Mouse (Mus musculus): ENCODE measurements around the gene Gdpd5. TPM values are rescaled to one million over a fixed set of nuclear protein-coding genes. Genes with fewer than 3 reads are reported as not detected.

Gdpd5 gene
- polyA plus RNA-seq (2017; shearing (Covaris generic)) = 10 to 100 TPM in 1 of 2 experiments, 1 to 10 TPM in 1; 8.4 to 28.4 TPM

DNA sequence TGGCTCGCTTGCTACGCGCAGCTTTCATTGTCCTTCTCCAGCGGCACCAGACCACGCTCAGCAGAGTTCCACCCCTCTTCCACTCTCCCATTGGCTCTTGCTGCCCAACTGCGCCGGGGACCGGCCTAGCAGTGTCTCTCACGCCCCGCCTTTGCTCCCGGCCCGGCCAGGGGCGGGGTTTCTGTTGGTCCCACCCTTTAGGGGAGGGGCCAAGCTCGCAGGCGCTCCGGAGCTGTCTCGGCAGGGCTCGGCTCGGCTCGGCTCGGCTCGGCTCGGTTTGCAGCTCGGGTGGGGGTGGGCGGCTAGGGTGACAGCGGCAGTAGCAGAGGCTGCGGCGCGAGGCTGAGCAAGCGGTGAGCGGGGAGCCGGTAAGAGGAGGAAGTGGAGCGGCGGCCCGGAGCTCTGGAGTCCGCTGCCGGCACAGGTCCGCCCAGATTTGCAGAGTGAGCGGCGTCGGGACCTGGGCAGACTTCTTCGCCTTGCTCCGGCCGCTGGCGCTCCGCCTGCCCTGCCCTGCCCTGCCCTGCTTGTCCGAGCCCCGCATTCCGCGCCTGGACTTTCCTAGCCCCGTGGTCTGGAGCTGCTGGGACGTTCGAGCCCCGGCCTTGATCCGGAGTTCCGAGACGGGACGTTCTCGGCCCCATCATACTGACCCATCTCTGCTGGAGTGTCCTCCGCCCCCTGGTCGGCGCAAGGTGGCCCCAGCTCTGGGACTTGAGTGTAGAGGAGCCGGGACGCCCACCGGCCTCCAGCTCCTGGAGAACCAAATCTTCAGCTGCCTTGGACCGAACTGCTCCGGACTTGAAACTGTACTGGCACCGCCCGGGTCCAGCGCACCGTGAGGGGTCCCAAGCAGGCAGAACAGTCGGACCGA, at the start of gene Gdpd5:
Gene Gdpd5 (plus strand): TSS at position 201 of the 874 bp plus-strand sequence.

DNA sequence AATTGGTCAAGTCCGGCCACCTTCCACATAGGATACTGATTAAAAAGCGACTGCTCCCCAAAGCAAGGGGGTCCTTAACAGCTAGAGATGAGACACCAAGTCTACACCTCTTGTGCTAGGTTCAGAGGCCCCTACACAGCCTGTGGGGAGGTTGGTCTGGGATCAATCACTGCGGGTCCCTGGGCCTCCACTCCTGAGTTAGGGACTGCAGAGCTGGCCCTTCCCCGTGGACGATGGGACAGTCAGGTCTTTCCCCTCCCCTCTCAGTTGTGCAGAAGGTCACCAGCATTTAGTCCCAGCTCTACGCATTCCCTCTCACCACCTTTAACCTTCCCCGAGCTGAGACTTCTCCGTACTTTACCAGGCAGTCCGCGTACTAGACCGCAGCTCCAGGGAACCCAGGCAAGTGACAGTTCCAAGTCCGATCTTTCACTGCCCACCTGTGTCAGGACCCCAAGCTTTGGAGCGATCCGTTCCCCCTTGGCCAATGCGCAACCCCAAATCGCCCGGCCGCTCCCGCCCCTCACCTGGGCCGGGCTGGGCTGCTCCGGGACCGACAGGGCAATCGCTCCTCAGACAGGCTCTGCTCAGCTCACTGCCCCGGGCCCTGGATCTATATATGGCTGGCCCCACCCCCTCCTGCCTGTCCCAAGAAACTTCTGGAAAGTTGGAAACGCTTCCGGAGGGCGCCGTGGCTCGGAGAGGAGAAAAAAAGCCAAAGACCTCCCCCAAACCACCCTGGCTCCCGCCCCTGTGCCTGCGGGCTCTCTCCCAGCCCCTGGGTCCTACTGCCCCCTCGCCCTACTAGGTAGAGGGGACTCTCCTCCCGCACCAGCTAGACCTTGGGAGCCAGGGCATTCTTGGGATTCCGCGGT, 28.5 kb upstream of the Gdpd5 start, which contains the start of gene Serpinh1:
Gene Serpinh1 (minus strand): TSS at position 714 of the 875 bp plus-strand sequence.

DNA sequence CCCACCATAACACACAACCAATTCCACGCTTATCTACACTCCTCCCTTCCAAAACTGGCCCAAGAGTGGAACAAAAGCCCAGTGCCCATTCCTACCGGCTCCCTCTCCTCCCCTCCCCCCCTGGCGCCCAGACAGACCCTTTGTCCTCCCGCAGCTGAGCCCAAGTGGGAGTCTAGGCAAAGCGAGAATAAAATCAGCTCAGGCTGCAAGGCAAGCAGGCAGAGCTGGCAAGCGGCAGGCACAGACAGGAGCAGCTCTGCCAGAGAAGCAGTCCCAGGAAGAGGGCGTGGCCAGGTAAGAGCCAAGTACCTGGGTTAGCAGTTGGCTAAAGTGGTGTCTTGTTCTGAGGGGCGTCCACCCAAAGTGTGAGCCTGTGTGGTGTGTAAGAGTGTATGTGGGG, 84.6 kb downstream of the Gdpd5 start, which contains the start of gene Klhl35:
Gene Klhl35 (plus strand): TSS at position 194 of the 400 bp plus-strand sequence.

DNA sequence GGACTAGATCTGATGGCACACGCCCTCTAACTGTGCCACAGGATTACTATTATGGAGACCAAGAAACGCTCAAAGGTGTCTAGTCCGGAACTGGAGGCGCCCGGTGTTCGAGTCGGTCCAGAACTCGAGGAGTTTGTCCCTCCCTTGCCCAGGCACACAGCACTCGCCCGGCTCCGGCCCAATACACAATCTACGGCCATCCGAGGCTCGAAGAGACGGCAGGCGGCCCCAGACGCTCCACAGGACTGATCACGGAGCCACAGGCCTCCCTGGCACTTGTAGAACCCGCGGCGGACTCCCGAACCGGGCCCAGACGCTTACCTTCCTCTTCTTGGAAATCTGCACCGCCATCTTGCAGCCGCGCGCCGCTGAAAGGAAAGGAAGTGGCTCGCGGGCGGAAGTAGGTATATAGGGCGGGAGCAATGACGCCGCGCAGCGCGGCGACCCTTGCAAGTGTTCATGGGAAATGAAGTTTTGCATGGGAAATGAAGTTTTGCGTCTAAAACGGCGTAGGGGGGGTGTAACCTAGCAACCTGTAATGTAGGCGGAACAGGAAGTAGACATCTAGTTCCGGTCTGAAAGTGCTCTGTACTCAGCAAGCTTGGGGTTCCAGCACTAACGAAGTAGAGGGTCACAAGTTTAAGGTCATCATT, 102.2 kb downstream of the Gdpd5 start, which contains the start of gene Rps3:
Gene Rps3 (minus strand): TSS at position 468 of the 653 bp plus-strand sequence.

Other genes starting within 250 kb of the Gdpd5 start
- 10 to 100 TPM; 60.9 to 64.4 TPM for gene Uvrag, start 240.3 kb upstream of the Gdpd5 start, polyA plus RNA-seq (2017; shearing (Covaris generic))
- gene Dgat2, start 198.7 kb upstream of the Gdpd5 start, polyA plus RNA-seq (2017; shearing (Covaris generic)) = 1 to 10 TPM; 3.4 to 8.9 TPM
- not detected for gene Mogat2, start 142.8 kb upstream of the Gdpd5 start, polyA plus RNA-seq (2017; shearing (Covaris generic))
- 10 to 100 TPM; 35.0 to 36.0 TPM for gene Map6, start 114.0 kb upstream of the Gdpd5 start, polyA plus RNA-seq (2017; shearing (Covaris generic))
- not detected for gene Serpinh1, start 28.2 kb upstream of the Gdpd5 start, polyA plus RNA-seq (2017; shearing (Covaris generic))
- gene Klhl35, start 84.6 kb downstream of the Gdpd5 start, polyA plus RNA-seq (2017; shearing (Covaris generic)) = 1 to 10 TPM; 1.5 to 5.8 TPM
- 1,000 to 10,000 TPM; 1,095 to 1,751 TPM for gene Rps3, start 102.3 kb downstream of the Gdpd5 start, polyA plus RNA-seq (2017; shearing (Covaris generic))
- 10 to 100 TPM; 10.5 to 13.8 TPM for gene Arrb1, start 154.1 kb downstream of the Gdpd5 start, polyA plus RNA-seq (2017; shearing (Covaris generic))
- under 1 TPM; 0.11 to 0.98 TPM for gene Tpbgl, start 245.7 kb downstream of the Gdpd5 start, polyA plus RNA-seq (2017; shearing (Covaris generic))